Mouse (Mus musculus) layer of hippocampus, postnatal 14 days (tissue): Measurements from ENCODE around the gene Olfr1404. TPM values are rescaled to one million over a fixed set of nuclear protein-coding genes. Genes with fewer than 3 reads are reported as not detected.
"Not testable (repeated sequence)": the region's sequence is repeated elsewhere in the genome, so short reads cannot be mapped to it uniquely, and the experiment has no call there.

Experiments used
- DNase-seq, 2 experiments: peaks; one replicate each; pipeline ENCODE4 v3.0.0; 2021 to 2022; ENCODE audit warnings: low spot score in 2 of 2, mixed read lengths in 1 of 2
- long read RNA-seq, 2 experiments: library from polyadenylated mRNA; stranded (forward); transcript quantifications; one replicate each; pipeline ENCODE4 v2.0.0; 2021
- total RNA-seq, 2 experiments: library from RNA; stranded (reverse); gene quantifications; 2 replicates each; pipeline ENCODE4 v1.2.3; 2021

The Olfr1404 gene
- not detected for total RNA-seq
- long read RNA-seq, experiment 1 = 0 reads
- long read RNA-seq, experiment 2 = 0 reads

DNA sequence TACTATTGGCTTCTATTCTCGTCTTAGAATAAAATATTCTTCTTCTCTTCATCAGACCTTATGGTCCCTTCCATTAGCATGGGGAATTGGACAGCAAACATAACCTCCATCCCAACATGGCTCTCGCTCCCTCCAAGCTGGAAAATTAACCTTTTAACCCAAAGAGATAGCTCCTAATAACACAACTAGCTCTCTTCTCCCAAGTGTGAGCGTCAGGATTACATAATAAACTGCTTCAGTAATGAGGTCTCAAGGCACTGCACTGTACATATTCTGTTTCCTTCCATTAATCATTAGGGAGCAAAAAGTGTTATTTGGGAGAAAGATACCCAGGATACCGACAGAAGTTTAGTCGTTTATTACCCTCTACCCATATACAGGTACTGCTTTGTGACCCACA is at the start of gene Olfr1404:
TSS of gene Olfr1404 (plus strand) at position 301 of the 400 bp plus-strand sequence.
- no peak for DNase-seq

DNA sequence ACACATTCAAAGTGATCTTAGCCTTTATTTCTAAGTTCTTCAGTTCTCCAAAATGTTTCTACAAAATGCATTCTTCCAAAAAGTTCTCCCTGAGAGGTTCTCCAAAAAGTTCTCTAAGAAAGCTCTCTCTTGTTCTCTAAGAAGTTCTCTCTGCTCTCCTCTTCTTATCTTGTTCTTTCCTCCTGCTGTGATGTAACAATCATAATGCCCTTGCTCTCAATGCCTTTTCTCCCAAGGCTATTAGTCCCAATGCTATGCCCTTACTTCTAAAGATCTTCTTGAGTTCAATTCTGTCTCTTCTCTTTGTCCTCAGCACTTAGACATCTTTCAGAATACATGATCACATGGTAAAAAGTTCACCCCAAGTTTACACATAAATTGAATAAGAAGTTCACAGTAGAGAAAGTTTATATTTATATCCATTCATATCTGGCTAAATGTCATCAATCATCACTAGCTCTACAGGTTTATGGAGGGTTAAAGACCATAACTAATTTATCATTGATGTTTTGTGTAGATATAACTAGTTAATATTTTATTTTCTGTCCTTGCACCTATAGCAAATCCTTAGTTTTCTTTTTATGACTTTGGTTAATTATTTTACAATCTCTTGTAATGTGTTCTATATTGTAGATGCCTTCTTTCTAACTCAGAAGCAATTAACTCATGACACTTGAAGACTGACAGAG is 37.9 kb upstream of the Olfr1404 start:
- no peak for DNase-seq

DNA sequence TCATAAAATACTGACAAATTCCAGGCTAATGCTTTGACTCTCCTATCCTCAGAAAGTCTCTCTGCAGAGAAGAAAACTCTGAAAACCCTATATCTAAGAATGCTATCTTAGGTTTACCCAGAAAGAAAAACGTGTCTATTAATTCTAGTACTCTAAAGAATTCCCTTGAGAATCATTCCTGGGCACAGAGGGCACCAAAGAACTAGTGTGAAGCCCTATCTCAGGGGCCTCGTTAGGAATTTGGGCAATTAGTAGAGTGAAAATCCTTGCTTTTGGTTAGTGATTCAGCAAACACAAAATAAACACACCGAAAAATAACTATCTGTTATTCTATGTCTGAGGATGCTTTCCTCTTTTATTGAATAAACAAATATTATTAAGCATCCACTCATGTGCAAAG is 21.7 kb upstream of the Olfr1404 start, which contains the start of gene Olfr1406:
TSS of gene Olfr1406 (minus strand) at position 101 of the 400 bp plus-strand sequence.
- DNase-seq = no peak

GRCm38 (mm10) chr1:173192059-173192458 is 20.1 kb upstream of the Olfr1404 start:
- DNase-seq = no peak

DNA sequence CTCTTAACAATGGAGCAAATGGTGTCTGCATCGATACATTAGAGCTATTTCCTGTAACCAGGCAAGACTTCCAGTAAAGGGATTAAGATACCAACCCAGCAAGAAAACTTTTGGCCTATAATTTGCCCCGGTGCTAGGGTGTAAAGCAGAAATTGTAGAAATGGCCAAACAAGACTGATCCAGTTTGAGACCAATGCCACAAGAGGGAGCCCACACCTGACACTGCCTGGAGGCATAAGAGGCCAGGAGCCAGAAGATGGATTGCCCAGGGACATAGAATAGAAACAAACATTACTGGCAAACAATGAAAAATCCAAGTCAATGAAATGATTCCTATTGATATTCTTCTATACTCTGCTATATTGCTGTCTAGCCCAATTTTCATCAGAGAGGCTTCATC is 15.8 kb upstream of the Olfr1404 start:
- DNase-seq = no peak

GRCm38 (mm10) chr1:173197508-173197907 is 14.7 kb upstream of the Olfr1404 start, which contains the start of gene Olfr218:
Olfr218 (plus strand) TSS chr1:173197808.
- no peak for DNase-seq

- no peak for DNase-seq
These were observed 4.3 kb downstream of the Olfr1404 start for GRCm38 (mm10) chr1:173216481-173216880.

- no peak for DNase-seq
These were observed 14.9 kb downstream of the Olfr1404 start, which contains the start of gene Fcer1a for GRCm38 (mm10) chr1:173227081-173227480. Fcer1a (minus strand) TSS chr1:173227214.

DNA sequence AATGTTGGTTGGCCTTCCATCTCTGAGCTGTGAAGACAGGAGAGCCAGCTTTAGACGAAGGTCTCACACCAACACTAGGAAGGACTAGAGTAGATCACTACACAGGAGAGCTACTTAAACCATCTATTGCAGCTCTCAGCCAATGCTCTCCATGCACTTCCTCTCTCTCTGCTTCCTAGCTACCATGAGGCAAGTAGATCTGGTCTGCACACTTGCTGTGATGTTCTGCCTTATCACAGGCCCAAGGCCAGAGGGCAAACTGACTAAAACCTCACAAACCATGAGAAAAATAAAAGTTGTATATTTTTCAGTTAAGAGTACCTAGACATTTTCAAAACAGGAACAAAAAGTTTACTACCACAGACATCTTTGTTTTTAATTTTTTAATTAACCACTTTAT is 24.8 kb downstream of the Olfr1404 start:
- not testable (repeated sequence) for DNase-seq

GRCm38 (mm10) chr1:173249888-173250287 is 37.7 kb downstream of the Olfr1404 start:
- DNase-seq = no peak

DNA sequence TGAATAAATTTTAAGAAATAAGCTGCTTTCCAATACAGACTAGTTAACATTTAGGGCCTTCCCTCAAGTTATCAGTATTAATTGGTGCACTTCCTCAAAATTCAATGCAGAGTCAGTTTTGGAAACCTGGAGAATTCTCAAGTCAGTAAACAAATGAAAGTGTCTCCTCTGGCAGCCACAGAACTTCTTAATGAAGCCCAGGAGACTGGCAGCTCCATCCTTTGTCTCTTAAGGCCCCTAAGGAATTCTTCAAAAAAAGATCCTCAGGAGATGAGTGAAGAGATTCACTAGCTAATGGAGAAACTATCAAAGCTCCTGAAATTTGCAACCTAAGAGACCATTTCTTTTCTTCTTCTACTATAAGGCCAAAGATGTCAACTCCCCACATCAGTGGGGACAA is 53.5 kb downstream of the Olfr1404 start, which contains the start of gene Olfr418:
TSS of gene Olfr418 (plus strand) at position 301 of the 400 bp plus-strand sequence.
- no peak for DNase-seq

Other genes starting within 250 kb of the Olfr1404 start
- gene Olfr1408, start 75.0 kb upstream of the Olfr1404 start, total RNA-seq = not detected
- gene Olfr1406, start 21.8 kb upstream of the Olfr1404 start, total RNA-seq = not detected
- not detected for gene Olfr218, start 14.6 kb upstream of the Olfr1404 start, total RNA-seq
- not detected for gene Fcer1a, start 14.8 kb downstream of the Olfr1404 start, total RNA-seq
- gene Olfr418, start 53.6 kb downstream of the Olfr1404 start, total RNA-seq = not detected
- not detected for gene Mptx2, start 65.4 kb downstream of the Olfr1404 start, total RNA-seq
- gene Ackr1, start 121.4 kb downstream of the Olfr1404 start, total RNA-seq = 10 to 100 TPM; 76.9 to 81.4 TPM
- gene Aim2, start 138.5 kb downstream of the Olfr1404 start, total RNA-seq = 1 to 10 TPM; 2.9 to 4.0 TPM
- gene Cadm3, start 155.3 kb downstream of the Olfr1404 start, total RNA-seq = 100 to 1,000 TPM; 351 to 367 TPM